Mouse (Mus musculus) brain, adult 2 months (tissue): ENCODE data around the gene Defb45.
A peak's percentile ranks its signal among the peaks of the same experiment; 100 is the strongest.

Experiments used
- DNase-seq: peaks from one replicate; pipeline ENCODE4 v3.0.0; 2011; ENCODE audit warnings: low read depth, low spot score

Gene Defb45

DNA sequence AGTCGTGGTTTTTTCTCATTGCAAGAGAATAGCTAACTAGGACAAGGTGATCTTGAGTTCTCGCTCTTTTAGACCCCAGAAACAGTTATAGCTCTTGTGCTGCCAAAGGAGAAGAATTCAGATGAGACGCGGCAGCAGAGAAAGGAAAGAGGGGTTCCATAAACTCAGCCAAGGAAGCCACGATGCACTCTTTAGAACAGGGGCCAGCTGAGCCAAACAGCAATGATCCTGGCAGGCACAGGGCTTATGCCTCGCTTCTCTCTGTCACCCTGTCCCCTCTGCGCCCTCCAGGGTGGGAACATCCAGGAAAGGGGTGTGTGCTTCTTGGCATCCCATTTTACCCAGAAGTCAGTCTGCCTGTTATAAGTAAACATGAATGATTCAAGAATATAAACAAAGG is at the start of gene Defb45:
Gene Defb45 (minus strand): TSS at position 101 of the 400 bp plus-strand sequence.
- DNase-seq = no peak

- no peak for DNase-seq
Measured at GRCm38 (mm10) chr2:152639406-152640113, 40.4 kb upstream of the Defb45 start.

GRCm38 (mm10) chr2:152638865-152639264 is 39.7 kb upstream of the Defb45 start:
- DNase-seq = no peak

DNA sequence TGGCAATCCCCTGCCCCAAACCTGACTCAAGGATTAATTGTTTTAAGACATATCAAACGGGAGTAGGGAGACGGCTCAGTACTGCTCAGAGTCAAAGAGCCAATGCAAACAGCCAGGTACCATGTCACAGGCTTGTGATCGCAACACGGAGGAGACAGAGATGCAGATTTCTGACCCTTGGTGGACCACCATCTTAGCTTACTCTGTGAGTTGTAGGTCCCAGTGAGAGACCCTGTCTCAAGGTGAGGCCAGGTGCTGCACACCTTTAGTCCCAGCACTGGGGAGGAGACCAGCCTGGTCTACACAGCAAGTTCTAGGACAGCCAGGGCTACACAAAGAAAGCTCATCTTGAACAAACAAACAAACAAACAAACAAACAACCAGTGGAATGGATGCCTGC is 38.2 kb upstream of the Defb45 start:
- no peak for DNase-seq

DNA sequence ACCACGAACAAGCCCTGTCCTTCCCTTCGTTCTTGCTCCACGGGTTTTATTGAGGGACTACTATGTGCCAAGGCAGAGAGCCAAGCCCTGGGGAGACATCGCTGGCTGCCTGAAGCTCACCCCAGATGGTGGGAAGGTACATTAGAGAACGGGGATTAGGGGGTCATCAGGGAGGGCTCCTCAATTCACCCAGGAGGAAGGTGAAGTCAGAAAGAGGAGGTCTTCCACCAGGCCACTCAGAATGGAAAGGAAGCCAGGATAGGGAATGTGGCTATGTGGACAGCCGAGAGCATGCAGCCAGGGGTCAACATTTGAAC is 37.8 kb upstream of the Defb45 start:
- no peak for DNase-seq

DNA sequence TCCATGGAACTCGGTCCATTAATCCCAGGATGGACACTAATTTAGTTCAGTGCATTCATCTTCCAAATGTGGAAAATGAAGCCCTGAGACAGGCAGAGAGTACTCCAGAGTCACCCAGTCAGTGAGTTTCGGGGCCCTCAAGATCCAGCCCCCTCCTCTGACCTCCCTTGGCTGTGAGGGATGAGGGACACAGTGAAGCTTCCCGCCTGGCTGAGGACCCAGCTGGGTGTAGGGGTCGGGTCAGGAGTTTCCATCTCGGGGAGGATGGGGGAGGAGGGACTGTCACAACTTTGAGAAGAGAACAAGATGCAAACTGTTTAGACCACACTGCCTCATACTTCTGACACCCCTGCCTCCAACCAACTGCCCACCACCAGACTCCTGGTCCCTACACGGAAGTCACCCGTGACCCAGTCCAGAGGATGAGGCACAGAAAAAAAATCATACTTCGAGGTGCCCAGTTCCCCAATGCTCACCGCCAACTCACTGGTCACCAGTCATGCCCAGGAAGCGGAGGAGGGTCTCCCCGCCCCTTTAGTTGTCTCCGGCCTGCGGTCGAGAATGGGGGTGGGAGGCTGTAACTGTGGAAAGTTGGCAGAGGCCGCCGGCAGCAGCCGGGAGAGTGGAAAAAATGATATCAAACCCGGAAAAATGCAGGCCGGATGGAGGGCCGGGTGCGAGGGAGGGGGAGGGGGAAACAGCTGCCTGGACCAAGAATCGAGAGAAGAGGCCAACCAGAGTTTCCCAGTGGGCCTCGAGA is 37.2 kb upstream of the Defb45 start:
- DNase-seq = no peak

- no peak for DNase-seq
Measured at GRCm38 (mm10) chr2:152634311-152634710, 35.1 kb upstream of the Defb45 start.

GRCm38 (mm10) chr2:152633334-152633733 is 34.1 kb upstream of the Defb45 start:
- DNase-seq = peak; percentile 14

GRCm38 (mm10) chr2:152629904-152630303 is 30.7 kb upstream of the Defb45 start:
- DNase-seq = no peak

DNA sequence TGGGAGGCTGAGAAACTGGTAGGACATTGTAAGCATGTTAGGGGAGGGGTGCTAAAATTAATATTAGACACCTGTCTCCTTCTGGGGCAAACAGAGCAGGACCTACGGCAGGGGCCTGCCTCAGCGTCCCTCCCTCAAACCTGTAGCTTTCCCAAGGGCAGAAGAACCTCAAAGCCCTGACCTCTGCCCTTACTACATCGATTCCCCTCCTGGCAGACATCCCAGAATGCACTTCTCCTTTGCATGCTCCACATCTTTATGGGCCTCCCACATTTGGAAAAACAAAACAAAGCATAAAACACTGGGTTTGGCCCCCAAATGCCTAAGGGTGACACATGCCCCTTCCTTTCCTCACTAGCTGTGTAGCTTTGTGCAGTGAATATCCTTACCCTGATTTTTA is 30.0 kb upstream of the Defb45 start:
- DNase-seq = no peak

GRCm38 (mm10) chr2:152628066-152628465 is 28.9 kb upstream of the Defb45 start:
- no peak for DNase-seq

- DNase-seq = no peak
Measured at GRCm38 (mm10) chr2:152626774-152627591, 27.8 kb upstream of the Defb45 start, which contains the start of gene Rem1. Rem1 (plus strand) TSS chr2:152626951.

DNA sequence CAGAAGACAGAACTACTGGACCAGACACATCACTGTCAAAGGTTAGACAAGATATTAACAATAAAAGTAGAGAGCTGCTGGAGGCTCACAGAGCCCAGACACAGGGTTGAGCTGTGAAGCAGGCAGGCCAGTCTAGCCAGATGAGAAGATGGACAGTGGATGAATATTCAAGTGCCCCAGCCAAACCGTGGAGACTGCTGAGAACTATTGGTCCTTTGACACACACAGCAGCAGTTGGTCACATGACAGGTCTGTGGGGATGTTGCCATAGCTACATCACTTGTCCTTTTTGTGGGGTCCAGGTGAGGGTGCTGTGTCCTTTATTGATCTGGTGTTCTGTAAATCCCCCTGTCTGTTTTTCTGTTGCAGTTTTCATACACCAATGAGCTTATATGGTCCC is 26.1 kb upstream of the Defb45 start:
- no peak for DNase-seq

DNA sequence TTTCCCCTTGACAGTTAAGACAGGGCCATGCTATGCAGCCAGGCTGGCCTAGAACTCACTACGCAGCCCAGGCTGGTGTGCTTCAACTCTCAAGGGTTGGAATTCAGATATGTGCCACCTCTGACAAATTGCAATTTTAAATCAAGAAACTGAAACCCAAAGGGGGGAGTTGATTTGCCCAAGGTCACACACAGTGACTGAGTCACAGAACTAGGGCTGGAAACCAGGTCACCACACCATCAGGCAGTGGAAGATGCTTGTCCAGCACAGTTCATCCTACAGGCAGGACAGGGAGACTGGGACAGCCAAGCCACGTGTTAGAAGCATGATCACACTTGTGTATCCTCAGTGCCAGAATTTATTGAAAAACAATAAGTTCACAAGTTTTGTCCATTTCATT is 25.4 kb upstream of the Defb45 start:
- no peak for DNase-seq

DNA sequence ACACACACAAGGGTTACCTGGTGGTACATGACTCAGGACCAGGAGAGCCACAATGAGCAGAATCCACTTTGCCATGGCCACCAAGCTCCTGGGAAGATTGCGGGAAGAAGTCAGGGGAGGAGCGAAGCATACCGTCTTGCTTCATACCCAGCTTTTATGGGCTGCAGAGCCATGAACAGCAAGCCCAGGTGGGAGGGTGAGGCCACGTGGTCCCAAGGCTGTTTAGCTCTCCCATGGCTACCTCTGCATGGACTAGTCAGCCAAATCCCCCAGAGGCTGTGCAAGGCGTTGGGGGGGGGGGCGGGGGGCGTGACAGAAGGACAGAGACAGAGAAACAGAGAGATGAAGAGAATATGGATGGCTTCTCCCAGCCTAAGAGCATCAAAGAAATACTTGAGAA is 23.8 kb upstream of the Defb45 start, which contains the start of gene Defb25:
Gene Defb25 (minus strand): TSS at position 101 of the 400 bp plus-strand sequence.
- no peak for DNase-seq

DNA sequence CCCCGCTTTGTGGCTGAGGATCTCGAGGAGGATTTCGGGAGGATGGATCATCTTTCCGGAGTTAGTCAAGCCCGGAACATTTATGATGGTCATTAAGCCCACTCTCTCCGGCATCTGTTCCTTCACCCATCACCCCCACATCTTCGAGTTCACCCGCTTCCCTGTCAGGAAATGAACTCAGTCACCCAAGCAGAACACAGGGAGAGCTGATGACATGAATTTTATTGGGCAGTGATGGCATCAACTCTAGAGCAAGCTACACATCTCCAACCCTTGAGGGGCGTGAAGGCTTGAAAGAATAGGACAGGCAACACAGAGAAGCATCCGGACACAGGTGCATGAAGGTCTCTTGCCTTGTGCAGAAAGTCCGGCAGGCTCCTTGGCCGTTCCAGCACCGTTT is 23.0 kb upstream of the Defb45 start:
- no peak for DNase-seq

DNA sequence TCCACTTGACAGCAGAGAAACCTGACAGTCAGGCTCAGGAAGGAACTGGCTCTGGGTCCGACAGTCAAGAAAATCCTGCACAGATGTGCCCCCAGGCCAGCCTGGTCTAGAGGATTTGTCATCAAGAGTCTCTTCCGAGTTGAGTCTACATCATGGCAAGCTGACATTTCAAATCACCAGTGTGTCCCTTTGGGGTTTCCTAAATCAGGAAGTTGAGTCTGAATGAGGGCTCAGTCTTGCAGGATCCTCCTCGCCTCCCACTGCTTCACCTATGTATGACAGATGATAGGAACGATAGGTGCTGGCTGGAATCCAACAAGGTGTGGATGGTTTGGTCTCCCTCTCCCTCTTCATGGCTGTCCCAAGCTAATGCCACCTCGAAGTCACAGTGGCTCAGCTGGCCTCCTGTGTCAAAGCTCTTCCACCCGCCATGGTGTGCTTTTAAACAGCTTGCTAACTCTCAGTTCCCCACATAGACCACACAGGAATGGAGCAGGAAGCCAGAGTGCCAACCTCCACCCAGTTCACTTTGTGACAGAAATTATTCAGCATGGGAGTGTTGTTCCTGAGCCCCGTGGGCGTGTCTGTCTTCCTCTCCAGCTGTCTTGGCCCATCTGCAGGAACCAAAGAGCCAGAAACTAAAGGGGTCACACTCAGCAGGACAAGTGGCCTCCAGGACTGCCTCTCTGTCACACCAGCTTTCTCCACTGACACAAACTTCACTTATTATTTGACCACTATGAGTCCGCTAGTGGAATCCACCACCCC is 21.4 kb upstream of the Defb45 start:
- peak; percentile 36 for DNase-seq

- DNase-seq = no peak
Measured at GRCm38 (mm10) chr2:152617374-152617773, 18.2 kb upstream of the Defb45 start.

DNA sequence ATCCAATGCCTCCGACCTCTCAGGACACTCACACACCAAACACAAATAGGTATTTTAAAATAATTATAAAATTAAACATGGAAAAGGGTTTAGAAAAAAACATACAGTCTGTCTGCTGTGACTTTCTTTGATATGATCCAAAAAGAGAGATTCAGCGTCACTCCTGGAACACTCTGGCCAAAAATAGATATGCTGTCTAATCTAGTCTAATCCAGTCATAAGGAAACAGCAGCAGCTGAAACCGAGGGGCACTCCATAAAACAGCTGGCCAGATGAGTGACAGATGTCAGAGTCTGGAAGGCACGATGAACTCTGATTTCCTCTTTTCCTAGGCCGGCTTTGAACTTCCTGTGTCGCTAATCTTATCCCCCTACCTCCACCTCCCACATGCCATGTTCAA is 17.3 kb upstream of the Defb45 start:
- no peak for DNase-seq

GRCm38 (mm10) chr2:152615563-152615962 is 16.4 kb upstream of the Defb45 start:
- DNase-seq = peak; percentile 80

GRCm38 (mm10) chr2:152612193-152612592 is 13.0 kb upstream of the Defb45 start:
- DNase-seq = peak; percentile 42

- no peak for DNase-seq
Measured at GRCm38 (mm10) chr2:152608719-152609118, 9.5 kb upstream of the Defb45 start.
